Mouse (Mus musculus) MEL (cell line): ENCODE measurements around the gene Rin2. TPM values are rescaled to one million over a fixed set of nuclear protein-coding genes. Genes with fewer than 3 reads are reported as not detected.
"Not testable (repeated sequence)": the region's sequence is repeated elsewhere in the genome, so short reads cannot be mapped to it uniquely, and the experiment has no call there.

Experiments used
- DNase-seq: peaks from one replicate; pipeline ENCODE4 v3.0.0; 2011; ENCODE audit warnings: low read depth, low spot score
- H3K27ac ChIP-seq: 2 replicates; pipeline ENCODE4 v1.5.1; 2012; ENCODE audit warnings: low read depth, mild to moderate bottlenecking, control low read depth, low read length, moderate library complexity; ENCODE audit not compliant: control insufficient read depth
- H3K27me3 ChIP-seq, 2 experiments: fragments of 150-350 bp in 1 of 2; sonication (generic) in 1 of 2; 2 replicates each; pipeline ENCODE4 v1.6.1; 2012; ENCODE audit warnings: low read length in 2 of 2, mild to moderate bottlenecking in 2 of 2, improper control_type of control experiment in 1 of 2, moderate library complexity in 1 of 2; ENCODE audit not compliant: insufficient read depth in 2 of 2, control insufficient read depth in 1 of 2
- H3K36me3 ChIP-seq, 2 experiments: 2 replicates each; pipeline ENCODE4 v1.6.1; 2012 to 2014; ENCODE audit warnings: low read length in 2 of 2, improper control_type of control experiment in 1 of 2, inconsistent platforms in 1 of 2, mild to moderate bottlenecking in 1 of 2; ENCODE audit not compliant: insufficient read depth in 2 of 2, control insufficient read depth in 1 of 2
- H3K4me1 ChIP-seq, 2 experiments: fragments of 150-350 bp in 1 of 2; sonication (generic) in 1 of 2; 2 replicates each; pipeline ENCODE4 v1.6.1; 2012; ENCODE audit warnings: low read length in 2 of 2, improper control_type of control experiment in 1 of 2, mild to moderate bottlenecking in 1 of 2; ENCODE audit not compliant: insufficient read depth in 2 of 2, control insufficient read depth in 1 of 2
- H3K4me3 ChIP-seq, 2 experiments: fragments of 150-350 bp in 1 of 2; sonication (generic) in 1 of 2; 2 replicates each; pipeline ENCODE4 v1.5.1; 2012; ENCODE audit warnings: low read depth in 2 of 2, low read length in 2 of 2, mild to moderate bottlenecking in 2 of 2, moderate library complexity in 2 of 2, control low read depth in 1 of 2, improper control_type of control experiment in 1 of 2; ENCODE audit not compliant: control insufficient read depth in 1 of 2, insufficient read depth in 1 of 2
- H3K79me2 ChIP-seq: 2 replicates; pipeline ENCODE4 v1.6.1; 2012; ENCODE audit warnings: mild to moderate bottlenecking, low read length, moderate library complexity; ENCODE audit not compliant: control insufficient read depth, poor library complexity, insufficient read depth
- H3K9ac ChIP-seq: 2 replicates; pipeline ENCODE4 v1.6.1; 2012; ENCODE audit warnings: low read depth, mild to moderate bottlenecking, control low read depth, low read length, moderate library complexity; ENCODE audit not compliant: control insufficient read depth, poor library complexity, severe bottlenecking
- H3K9me3 ChIP-seq: fragments of 150-350 bp; sonication (generic); replicated peaks from 2 replicates; pipeline ENCODE4 v1.6.1; 2012; ENCODE audit warnings: mild to moderate bottlenecking, low read length, improper control_type of control experiment, moderate library complexity; ENCODE audit not compliant: insufficient read depth
- BHLHE40 ChIP-seq: IDR thresholded peaks from 2 replicates; pipeline ENCODE4 v1.6.1; 2012; ENCODE audit warnings: low read depth, mild to moderate bottlenecking, inconsistent platforms, low read length, improper control_type of control experiment, borderline replicate concordance
- CHD2 ChIP-seq: IDR thresholded peaks from 2 replicates; pipeline ENCODE4 v1.6.1; 2011; ENCODE audit warnings: low read length, improper control_type of control experiment
- CTCF ChIP-seq, 3 experiments: IDR thresholded peaks in 2 of 3; conservative IDR thresholded peaks in 1 of 3; 2 replicates each; pipeline ENCODE4 v1.5.1; 2011 to 2012; ENCODE audit warnings: low read length in 3 of 3, low read depth in 2 of 3, mild to moderate bottlenecking in 2 of 3, improper control_type of control experiment in 1 of 3, inconsistent platforms in 1 of 3, mixed read lengths in 1 of 3, moderate library complexity in 1 of 3; ENCODE audit not compliant: control insufficient read depth in 1 of 3, insufficient read depth in 1 of 3, poor library complexity in 1 of 3, severe bottlenecking in 1 of 3
- E2F4 ChIP-seq: IDR thresholded peaks from 2 replicates; pipeline ENCODE4 v1.6.1; 2011; ENCODE audit warnings: low read depth, low read length, improper control_type of control experiment, borderline replicate concordance
- ELF1 ChIP-seq: IDR thresholded peaks from 2 replicates; pipeline ENCODE4 v1.6.1; 2014; ENCODE audit warnings: low read depth, mild to moderate bottlenecking, inconsistent platforms, low read length, improper control_type of control experiment, moderate library complexity
- EP300 ChIP-seq, 2 experiments: IDR thresholded peaks; 2 replicates each; pipeline ENCODE4 v1.6.1; 2011; ENCODE audit warnings: improper control_type of control experiment in 2 of 2, low read length in 2 of 2, low read depth in 1 of 2, mild to moderate bottlenecking in 1 of 2
- ETS1 ChIP-seq: IDR thresholded peaks from 2 replicates; pipeline ENCODE4 v1.6.1; 2012; ENCODE audit warnings: low read depth, mild to moderate bottlenecking, inconsistent platforms, low read length, improper control_type of control experiment, moderate library complexity
- GABPA ChIP-seq: IDR thresholded peaks from 2 replicates; pipeline ENCODE4 v1.6.1; 2012; ENCODE audit warnings: low read depth, mild to moderate bottlenecking, inconsistent platforms, low read length, improper control_type of control experiment, moderate library complexity
- JUND ChIP-seq: IDR thresholded peaks from 2 replicates; pipeline ENCODE4 v1.6.1; 2011; ENCODE audit warnings: low read depth, mild to moderate bottlenecking, improper control_type of control experiment, low read length
- KAT2A ChIP-seq: conservative IDR thresholded peaks from 2 replicates; pipeline ENCODE4 v1.6.1; 2012; ENCODE audit warnings: low read depth, low read length, improper control_type of control experiment, inconsistent platforms
- MAFK ChIP-seq: IDR thresholded peaks from 2 replicates; pipeline ENCODE4 v1.6.1; 2011; ENCODE audit warnings: low read depth, mild to moderate bottlenecking, low read length, improper control_type of control experiment, borderline replicate concordance
- MAX ChIP-seq: IDR thresholded peaks from 2 replicates; pipeline ENCODE4 v1.6.1; 2011; ENCODE audit warnings: low read length, improper control_type of control experiment
- MAZ ChIP-seq: IDR thresholded peaks from 2 replicates; pipeline ENCODE4 v1.6.1; 2012; ENCODE audit warnings: low read depth, mild to moderate bottlenecking, inconsistent platforms, low read length, improper control_type of control experiment
- MEF2A ChIP-seq: IDR thresholded peaks from 2 replicates; pipeline ENCODE4 v1.6.1; 2014; ENCODE audit warnings: low read depth, mild to moderate bottlenecking, inconsistent platforms, low read length, improper control_type of control experiment; ENCODE audit not compliant: poor library complexity, insufficient replicate concordance, severe bottlenecking; ENCODE audit errors: extremely low read depth
- MXI1 ChIP-seq: IDR thresholded peaks from 2 replicates; pipeline ENCODE4 v1.6.1; 2011; ENCODE audit warnings: mild to moderate bottlenecking, low read depth, low read length, improper control_type of control experiment
- MYC ChIP-seq: IDR thresholded peaks from 2 replicates; pipeline ENCODE4 v1.6.1; 2011; ENCODE audit warnings: low read depth, mild to moderate bottlenecking, low read length, improper control_type of control experiment, moderate library complexity
- RCOR1 ChIP-seq: IDR thresholded peaks from 2 replicates; pipeline ENCODE4 v1.6.1; 2012; ENCODE audit warnings: low read depth, mild to moderate bottlenecking, inconsistent platforms, low read length, improper control_type of control experiment
- TAL1 ChIP-seq: IDR thresholded peaks from 2 replicates; pipeline ENCODE4 v1.6.1; 2012; ENCODE audit warnings: mild to moderate bottlenecking, inconsistent platforms, low read length, moderate library complexity, mixed read lengths
- TBP ChIP-seq: IDR thresholded peaks from 2 replicates; pipeline ENCODE4 v1.8.0; 2011; ENCODE audit warnings: low read depth, low read length, improper control_type of control experiment
- USF1 ChIP-seq: IDR thresholded peaks from 2 replicates; pipeline ENCODE4 v1.6.1; 2014; ENCODE audit warnings: low read depth, mild to moderate bottlenecking, inconsistent platforms, low read length, improper control_type of control experiment, moderate library complexity
- USF2 ChIP-seq, 2 experiments: IDR thresholded peaks; 2 replicates each; pipeline ENCODE4 v1.6.1; 2011 to 2012; ENCODE audit warnings: improper control_type of control experiment in 2 of 2, low read length in 2 of 2, borderline replicate concordance in 1 of 2, inconsistent platforms in 1 of 2, low read depth in 1 of 2, mild to moderate bottlenecking in 1 of 2; ENCODE audit not compliant: insufficient read depth in 1 of 2
- polyA plus RNA-seq, 2 experiments: library from polyadenylated mRNA; stranded (reverse) in 1 of 2; unstranded in 1 of 2; fragments of >175 nt in 1 of 2; fragments of >200 nt in 1 of 2; gene quantifications; 2 replicates each; pipeline versions ENCODE4 v1.2.1 to v1.2.4; 2012; ENCODE audit warnings: low replicate concordance in 2 of 2, low read depth in 1 of 2; ENCODE audit not compliant: insufficient read length in 2 of 2, insufficient read depth in 1 of 2, missing spikeins in 1 of 2
- total RNA-seq: library from RNA; depleted of rRNA; stranded (reverse); fragments of 300-350 nt; gene quantifications from 2 replicates; pipeline ENCODE4 v1.2.3, GENCODE M21; 2012

Rin2 gene
- total and polyA plus RNA-seq, 3 experiments = 0.01 TPM; not detected in 2

DNA sequence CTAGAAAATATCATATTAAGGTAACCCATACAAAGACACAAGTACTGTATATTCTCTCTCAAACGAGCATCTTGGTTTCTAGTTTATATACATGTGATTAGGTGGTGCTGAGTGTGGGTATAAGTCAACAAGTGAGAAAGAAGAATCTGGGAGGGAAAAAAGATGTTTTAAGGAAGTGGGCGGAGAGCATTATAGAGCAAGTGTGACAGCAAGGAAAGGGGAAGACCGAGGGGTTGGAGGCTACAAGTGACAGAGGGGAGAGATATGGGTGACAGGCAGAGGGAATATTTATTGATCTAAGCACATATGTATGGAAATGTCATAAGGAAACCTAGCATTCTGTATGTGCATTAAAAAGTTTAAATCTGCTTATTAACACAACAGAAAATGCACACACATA lies 45.1 kb downstream of the Rin2 start:
- TF ChIP-seq CTCF (IDR thresholded peaks at IDR 0.05 in 2 of 3, conservative IDR thresholded peaks at IDR 0.05 in 1 of 3; ENCODE audit: control insufficient read depth in 1 of 3, insufficient read depth in 1 of 3, low read depth in 2 of 3, low read length in 3 of 3, poor library complexity in 1 of 3, severe bottlenecking in 1 of 3) (no peak), MAX (no peak), MEF2A (no peak), CHD2 (no peak), TAL1 (no peak), USF1 (no peak), MAZ (no peak), E2F4 (no peak), USF2 (IDR thresholded peaks at IDR 0.05; ENCODE audit: borderline replicate concordance in 1 of 2, insufficient read depth in 1 of 2, low read depth in 1 of 2, low read length in 2 of 2) (no peak), ETS1 (no peak), KAT2A (no peak), MXI1 (no peak), JUND (no peak), TBP (no peak), BHLHE40 (no peak), MYC (no peak)
- no peaks in the 10 kb centered on the region for H3K79me2 ChIP-seq
- H3K36me3 ChIP-seq = no peaks in the 10 kb centered on the region
- H3K27me3 ChIP-seq = no peaks in the 10 kb centered on the region
- no peak overlapping the region for H3K4me3 ChIP-seq
- no peaks in the 10 kb centered on the region for H3K4me1 ChIP-seq
- no peak overlapping the region for H3K27ac ChIP-seq
- no peak for DNase-seq
- no peak overlapping the region for H3K9ac ChIP-seq
- no peaks in the 10 kb centered on the region for H3K9me3 ChIP-seq

DNA sequence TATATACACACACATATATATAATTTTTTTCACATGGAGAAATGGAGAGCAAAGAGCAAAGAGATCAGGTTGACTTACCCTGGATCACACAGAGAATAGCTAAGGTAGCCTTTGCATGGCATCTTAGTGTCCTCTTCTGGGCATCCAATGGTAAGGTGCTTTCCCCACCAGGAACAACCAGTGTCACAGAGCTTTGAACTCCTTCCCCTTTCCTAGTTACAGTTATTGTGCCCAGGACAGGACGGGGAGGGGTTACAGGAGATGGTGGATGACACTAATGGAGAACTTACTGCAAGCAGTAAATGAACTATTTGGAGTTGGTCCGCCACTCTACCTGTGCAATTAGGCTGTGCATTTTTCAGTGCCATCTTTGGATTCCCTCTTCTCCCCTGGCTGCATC lies 45.7 kb downstream of the Rin2 start:
- DNase-seq = no peak
- Histone ChIP-seq H3K4me3 (no peak overlapping the region), H3K9ac (no peak overlapping the region), H3K36me3 (no peaks in the 10 kb centered on the region), H3K79me2 (no peaks in the 10 kb centered on the region), H3K4me1 (no peaks in the 10 kb centered on the region), H3K27me3 (no peaks in the 10 kb centered on the region), H3K9me3 (no peaks in the 10 kb centered on the region), H3K27ac (no peak overlapping the region)
- TF ChIP-seq RCOR1 (no peak), ELF1 (no peak), MAFK (no peak), USF2 (IDR thresholded peaks at IDR 0.05; ENCODE audit: borderline replicate concordance in 1 of 2, insufficient read depth in 1 of 2, low read depth in 1 of 2, low read length in 2 of 2) (no peak), CHD2 (no peak), EP300 (IDR thresholded peaks at IDR 0.05; ENCODE audit: low read depth in 1 of 2, low read length in 2 of 2) (no peak), GABPA (no peak), JUND (no peak)

DNA sequence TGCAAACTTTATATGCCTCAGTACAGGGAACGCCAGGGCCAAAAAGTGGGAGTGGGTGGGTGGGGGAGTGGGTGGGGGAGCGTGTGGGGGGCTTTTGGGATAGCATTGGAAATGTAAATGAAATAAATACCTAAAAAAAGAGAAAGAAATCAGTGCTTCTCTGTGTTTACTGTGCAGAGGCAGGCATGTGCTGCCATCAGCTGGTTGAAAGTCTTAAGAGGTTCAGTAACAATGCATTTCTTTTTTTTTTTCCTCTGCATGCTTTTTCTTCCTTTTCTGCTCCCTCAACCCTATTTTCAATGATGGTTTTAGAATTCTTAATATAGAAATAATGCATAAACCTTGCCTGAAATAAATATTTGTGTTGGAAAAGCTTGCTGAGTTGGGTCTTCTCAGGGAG lies 47.3 kb downstream of the Rin2 start:
- H3K9ac ChIP-seq, H3K9me3 ChIP-seq, H3K4me1 ChIP-seq, H3K27ac ChIP-seq, H3K27me3 ChIP-seq, DNase-seq, H3K4me3 ChIP-seq, H3K79me2 ChIP-seq, H3K36me3 ChIP-seq: not testable (repeated sequence)
